Mouse (Mus musculus) spleen, adult 2 months (tissue): ENCODE measurements around the gene Glp1r. TPM values are rescaled to one million over a fixed set of nuclear protein-coding genes. Genes with fewer than 3 reads are reported as not detected.

Experiments
- DNase-seq, 2 experiments: peaks; one replicate each; pipeline versions ENCODE4 v3.0.0 to v3.0.0-alpha.2; 2012 to 2021; ENCODE audit warnings: low spot score in 2 of 2, low read depth in 1 of 2
- H3K27ac ChIP-seq: fragments of 200-500 bp; 2 replicates; pipeline ENCODE4 v1.5.1; 2012; ENCODE audit warnings: low read length, inconsistent platforms; ENCODE audit not compliant: insufficient read depth
- H3K27me3 ChIP-seq: fragments of 200-500 bp; 2 replicates; pipeline ENCODE4 v1.6.1; 2012; ENCODE audit warnings: mild to moderate bottlenecking, moderate library complexity, low read length, inconsistent platforms; ENCODE audit not compliant: control insufficient read depth, insufficient read depth
- H3K36me3 ChIP-seq: fragments of 200-500 bp; 2 replicates; pipeline ENCODE4 v1.6.1; 2012; ENCODE audit warnings: mild to moderate bottlenecking, low read length, inconsistent platforms; ENCODE audit not compliant: control insufficient read depth, insufficient read depth
- H3K4me1 ChIP-seq: fragments of 200-500 bp; 2 replicates; pipeline ENCODE4 v1.6.1; 2011; ENCODE audit warnings: inconsistent platforms; ENCODE audit not compliant: control insufficient read depth, insufficient read depth, insufficient read length
- H3K4me3 ChIP-seq: fragments of 200-500 bp; 2 replicates; pipeline ENCODE4 v1.5.1; 2011; ENCODE audit warnings: mild to moderate bottlenecking, inconsistent platforms; ENCODE audit not compliant: insufficient read depth, insufficient read length; ENCODE audit errors: extremely low read depth
- CTCF ChIP-seq: fragments of 200-500 bp; IDR thresholded peaks from 2 replicates; pipeline ENCODE4 v1.5.1; 2011; ENCODE audit warnings: mild to moderate bottlenecking, inconsistent platforms; ENCODE audit not compliant: insufficient read depth, insufficient read length, insufficient replicate concordance; ENCODE audit errors: extremely low read depth
- POLR2A ChIP-seq: fragments of 200-500 bp; IDR thresholded peaks from 2 replicates; pipeline ENCODE4 v1.6.1; 2011; ENCODE audit warnings: low read depth, low read length, inconsistent platforms
- WGBS: fragments of 180-500 bp; shearing (Covaris S2); methylation state at CpG from one replicate; pipeline ENCODE4 v1.1.7; 2018; 5-methylcytosine and 5-hydroxymethylcytosine counted together
- polyA plus RNA-seq: library from polyadenylated mRNA; depleted of rRNA; stranded (reverse); fragments of >200 nt; gene quantifications from 2 replicates; pipeline ENCODE4 v1.2.3, GENCODE M21; 2012

The Glp1r gene
- polyA plus RNA-seq, 1 experiment = 0.29 TPM

DNA sequence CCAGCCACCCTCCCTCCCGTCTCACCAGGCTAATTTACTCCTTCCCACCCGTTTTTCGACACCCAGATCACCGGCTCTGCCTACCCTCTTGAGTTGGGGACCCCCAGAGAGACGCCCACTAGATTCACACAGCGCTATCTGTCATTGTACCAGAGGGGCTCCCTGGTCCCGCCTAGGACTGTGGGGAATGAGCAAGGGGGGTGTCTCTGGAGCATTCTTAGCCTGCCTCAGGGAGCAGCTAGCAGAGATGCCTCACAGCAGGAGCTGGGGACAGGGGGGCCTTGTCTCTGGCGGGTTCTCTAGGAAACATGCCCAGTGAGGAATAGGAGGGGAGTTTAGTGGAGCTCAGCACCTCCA lies 10.1 kb downstream of the Glp1r start:
- 44% methylated on average over 8 of the region's 8 CpGs for WGBS
- no peaks in the 10 kb centered on the region for H3K4me1 ChIP-seq
- no peaks in the 10 kb centered on the region for H3K36me3 ChIP-seq
- TF ChIP-seq CTCF (no peak), POLR2A (no peak)
- H3K27ac ChIP-seq = no peak overlapping the region
- no peaks in the 10 kb centered on the region for H3K27me3 ChIP-seq
- H3K4me3 ChIP-seq = no peak overlapping the region
- no peak for DNase-seq

DNA sequence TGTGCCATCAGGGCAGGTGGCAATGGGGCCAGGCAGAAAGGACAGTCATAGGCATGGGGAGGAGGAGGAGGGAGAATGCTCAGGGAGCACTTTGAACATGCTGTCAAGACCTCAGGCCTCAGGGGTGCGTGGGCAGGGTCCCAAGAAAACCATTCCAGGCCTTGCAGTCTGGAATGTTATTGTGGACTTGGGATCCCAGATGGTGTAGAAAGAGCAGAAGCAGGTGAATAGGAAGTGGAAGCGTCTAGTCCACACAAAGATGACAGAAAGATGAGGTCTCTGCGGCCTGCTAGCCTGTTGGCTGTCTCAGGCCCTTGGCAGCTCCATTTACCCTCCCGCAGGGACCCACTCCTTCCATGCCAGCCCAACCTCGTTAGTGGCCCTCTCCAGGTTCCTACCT lies 10.9 kb downstream of the Glp1r start:
- WGBS = 73% methylated on average over 5 of the region's 5 CpGs
- H3K27me3 ChIP-seq = no peaks in the 10 kb centered on the region
- TF ChIP-seq POLR2A = no peak
- TF ChIP-seq CTCF = no peak

DNA sequence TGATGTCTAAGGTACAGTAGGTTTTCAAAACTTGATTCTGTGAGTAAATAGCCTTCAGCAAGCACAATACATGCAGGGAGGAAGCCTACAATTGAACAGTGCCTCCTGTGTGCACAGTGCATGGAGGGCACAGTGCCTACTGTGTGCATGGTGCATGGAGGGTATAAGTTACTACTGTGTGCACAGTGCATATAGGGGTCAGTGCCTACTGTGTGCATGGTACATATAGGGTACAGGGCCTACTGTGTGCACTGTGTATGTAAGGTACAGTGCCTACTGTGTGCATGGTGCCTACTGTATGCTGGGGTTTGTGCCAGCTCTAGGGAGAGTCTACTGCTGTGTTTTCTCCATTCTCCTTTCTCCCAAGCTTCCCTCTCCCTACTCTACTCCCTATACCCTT lies 12.6 kb downstream of the Glp1r start:
- Histone ChIP-seq H3K4me3 (no peak overlapping the region), H3K27ac (no peak overlapping the region), H3K36me3 (no peaks in the 10 kb centered on the region), H3K27me3 (no peaks in the 10 kb centered on the region), H3K4me1 (no peaks in the 10 kb centered on the region)
- TF ChIP-seq POLR2A (no peak), CTCF (no peak)
- no peak for DNase-seq

More for the DNA sequence above, 10.9 kb downstream of the Glp1r start:
- no peak for DNase-seq
- no peaks in the 10 kb centered on the region for H3K4me1 ChIP-seq
- no peak overlapping the region for H3K4me3 ChIP-seq
- no peak overlapping the region for H3K27ac ChIP-seq
- H3K36me3 ChIP-seq = no peaks in the 10 kb centered on the region

DNA sequence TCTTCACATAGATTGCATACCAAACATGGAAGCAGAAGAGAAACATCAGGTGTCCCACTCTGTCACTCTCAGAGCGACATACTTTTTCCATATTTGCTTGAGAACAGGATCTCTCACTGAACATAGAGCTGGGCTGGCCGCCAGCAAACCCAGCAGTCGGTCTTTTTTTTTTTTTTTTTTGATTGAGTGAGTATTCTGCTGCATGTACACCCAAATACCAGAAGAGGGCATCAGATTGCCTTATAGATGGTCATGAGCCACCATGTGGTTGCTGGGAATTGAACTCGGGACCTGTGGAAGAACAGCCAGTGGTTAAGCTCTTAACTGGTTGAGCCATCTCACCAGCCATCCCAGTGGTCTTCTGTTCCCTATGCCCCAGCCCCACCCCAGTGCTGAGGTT lies 21.9 kb downstream of the Glp1r start:
- DNase-seq = no peak
- no peaks in the 10 kb centered on the region for H3K27me3 ChIP-seq
- TF ChIP-seq CTCF = no peak
- no peaks in the 10 kb centered on the region for H3K36me3 ChIP-seq
- no peak overlapping the region for H3K4me3 ChIP-seq
- H3K27ac ChIP-seq = no peak overlapping the region
- WGBS = 52% methylated on average over 4 of the region's 4 CpGs
- H3K4me1 ChIP-seq = no peaks in the 10 kb centered on the region

DNA sequence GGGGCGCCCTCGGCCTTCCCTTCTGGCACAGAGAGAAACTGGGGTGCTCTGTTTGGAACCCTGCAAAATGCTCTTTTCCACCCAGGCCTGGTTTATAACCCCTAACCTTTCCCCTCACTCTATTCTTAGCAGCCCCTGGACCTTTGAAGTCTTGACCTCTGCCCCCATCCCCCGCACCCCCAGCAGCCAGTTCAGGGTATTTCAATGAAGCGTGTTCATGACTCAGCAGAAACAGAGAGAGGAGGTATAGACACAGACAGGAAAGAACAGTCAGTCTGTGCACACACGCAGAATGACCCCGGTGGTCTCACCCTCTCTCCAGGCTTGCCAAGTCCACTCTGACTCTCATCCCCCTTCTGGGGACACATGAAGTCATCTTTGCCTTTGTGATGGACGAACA lies 29.2 kb downstream of the Glp1r start:
- 65% methylated on average over 7 of the region's 7 CpGs for WGBS
- DNase-seq = no peak
- Histone ChIP-seq H3K27ac (no peak overlapping the region), H3K36me3 (no peaks in the 10 kb centered on the region), H3K27me3 (no peaks in the 10 kb centered on the region), H3K4me3 (no peak overlapping the region), H3K4me1 (no peaks in the 10 kb centered on the region)
- no peak for TF ChIP-seq POLR2A
- no peak for TF ChIP-seq CTCF

DNA sequence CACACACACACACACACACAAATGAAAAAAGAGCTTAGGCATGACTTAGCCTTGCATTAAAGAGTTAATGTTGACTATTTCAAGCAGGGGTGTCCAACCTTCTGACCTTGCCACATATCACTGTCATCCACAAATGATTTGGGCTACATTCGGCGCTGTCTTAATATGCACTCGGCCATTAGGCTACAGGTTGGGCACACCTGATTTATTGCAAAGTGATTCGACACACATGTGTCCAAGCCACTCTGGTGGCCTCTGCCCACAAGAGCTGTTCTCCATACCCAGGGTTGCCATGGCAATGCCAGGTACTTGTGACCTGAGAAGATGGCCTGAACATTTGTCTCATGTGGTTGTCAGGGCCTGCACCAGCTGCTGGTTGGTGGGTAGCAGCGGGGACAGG lies 31.2 kb downstream of the Glp1r start:
- H3K27me3 ChIP-seq = no peaks in the 10 kb centered on the region
- TF ChIP-seq CTCF (no peak), POLR2A (no peak)
- WGBS = 87% methylated on average over 5 of the region's 5 CpGs
- no peaks in the 10 kb centered on the region for H3K4me1 ChIP-seq
- no peak for DNase-seq
- H3K4me3 ChIP-seq = no peak overlapping the region
- no peak overlapping the region for H3K27ac ChIP-seq
- H3K36me3 ChIP-seq = no peaks in the 10 kb centered on the region

DNA sequence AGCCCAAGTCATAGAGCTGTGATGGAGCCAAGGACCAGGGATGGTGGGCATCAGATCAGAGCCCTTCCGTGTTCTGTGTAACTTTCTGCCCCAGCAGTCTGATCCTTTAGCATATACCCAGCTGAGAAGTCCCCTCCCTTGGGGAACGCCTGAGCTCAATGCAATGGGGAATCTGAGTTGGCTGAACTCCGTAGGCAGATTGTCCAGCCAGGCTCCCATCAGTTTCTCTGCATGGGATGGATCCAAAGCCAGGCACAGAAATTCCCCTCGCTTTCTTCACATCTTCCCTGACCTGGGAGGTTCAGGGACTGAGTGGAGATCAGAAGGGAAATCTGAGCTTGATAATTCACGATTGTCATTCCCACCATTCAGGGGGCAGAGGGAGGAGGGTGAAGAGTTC lies 33.7 kb downstream of the Glp1r start:
- Histone ChIP-seq H3K36me3 (no peaks in the 10 kb centered on the region), H3K27me3 (no peaks in the 10 kb centered on the region), H3K27ac (no peak overlapping the region), H3K4me1 (no peaks in the 10 kb centered on the region), H3K4me3 (no peak overlapping the region)
- no peak for TF ChIP-seq CTCF
- no peak for TF ChIP-seq POLR2A
- WGBS = 74% methylated on average over 5 of the region's 5 CpGs
- DNase-seq = no peak
